Mouse (Mus musculus): ENCODE results near the gene Abtb2. TPM values are rescaled to one million over a fixed set of nuclear protein-coding genes. Genes with fewer than 3 reads are reported as not detected.

The Abtb2 gene
- polyA plus RNA-seq, 1 experiment = 4.2 TPM

GRCm38 (mm10) chr2:103627101-103627500 is 61.0 kb downstream of the Abtb2 start:
- Histone ChIP-seq H3K9ac (ENCODE audit: low read depth, poor library complexity, severe bottlenecking) (no peak overlapping the region), H3K4me3 (ENCODE audit: low read depth, low read length) (no peak overlapping the region), H3K4me1 (ENCODE audit: control insufficient read depth, insufficient read depth, low read length) (no peaks in the 10 kb centered on the region), H3K27me3 (ENCODE audit: control insufficient read depth, insufficient read depth, low read length, poor library complexity, severe bottlenecking) (no peaks in the 10 kb centered on the region), H3K36me3 (ENCODE audit: control insufficient read depth, insufficient read depth, low read length, poor library complexity, severe bottlenecking) (no peaks in the 10 kb centered on the region), H3K9me3 (replicated peaks; ENCODE audit: control insufficient read depth, insufficient read depth, low read length, poor library complexity, severe bottlenecking) (no peaks in the 10 kb centered on the region), H3K27ac (ENCODE audit: insufficient read depth, low read length) (no peak overlapping the region)
- TF ChIP-seq EP300 (IDR thresholded peaks at IDR 0.05; ENCODE audit: insufficient read depth, low read depth, low read length) = no peak
- TF ChIP-seq POLR2A (IDR thresholded peaks at IDR 0.05; ENCODE audit: insufficient read depth, low read length) = no peak
- no peak for TF ChIP-seq CTCF (IDR thresholded peaks at IDR 0.05; ENCODE audit: low read depth, low read length)

DNA sequence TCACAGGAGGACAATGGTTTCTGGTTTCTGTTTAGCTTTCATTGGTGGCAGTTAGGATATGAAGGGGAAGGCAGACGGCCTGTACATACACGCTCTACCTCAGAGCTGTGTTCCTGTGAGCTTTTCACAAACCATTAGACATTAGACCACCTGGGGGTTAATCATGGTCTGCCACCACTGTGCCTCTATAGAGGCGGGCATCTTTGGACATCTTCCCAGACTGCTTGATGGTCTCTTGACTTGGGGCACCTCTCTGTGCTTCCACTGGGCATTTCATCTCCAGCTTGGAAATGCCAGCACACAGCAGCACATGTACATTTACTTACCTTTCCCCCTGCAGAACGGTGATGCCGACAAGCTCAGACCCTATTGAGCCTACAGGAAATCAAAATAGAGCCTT is 63.8 kb downstream of the Abtb2 start:
- TF ChIP-seq CTCF (IDR thresholded peaks at IDR 0.05; ENCODE audit: low read depth, low read length) (no peak), POLR2A (IDR thresholded peaks at IDR 0.05; ENCODE audit: insufficient read depth, low read length) (no peak), EP300 (IDR thresholded peaks at IDR 0.05; ENCODE audit: insufficient read depth, low read depth, low read length) (no peak)
- no peak overlapping the region for H3K27ac ChIP-seq (ENCODE audit: insufficient read depth, low read length)
- no peaks in the 10 kb centered on the region for H3K4me1 ChIP-seq (ENCODE audit: control insufficient read depth, insufficient read depth, low read length)
- no peaks in the 10 kb centered on the region for H3K9me3 ChIP-seq (replicated peaks; ENCODE audit: control insufficient read depth, insufficient read depth, low read length, poor library complexity, severe bottlenecking)
- no peaks in the 10 kb centered on the region for H3K27me3 ChIP-seq (ENCODE audit: control insufficient read depth, insufficient read depth, low read length, poor library complexity, severe bottlenecking)
- no peak overlapping the region for H3K4me3 ChIP-seq (ENCODE audit: low read depth, low read length)
- no peaks in the 10 kb centered on the region for H3K36me3 ChIP-seq (ENCODE audit: control insufficient read depth, insufficient read depth, low read length, poor library complexity, severe bottlenecking)
- no peak overlapping the region for H3K9ac ChIP-seq (ENCODE audit: low read depth, poor library complexity, severe bottlenecking)

DNA sequence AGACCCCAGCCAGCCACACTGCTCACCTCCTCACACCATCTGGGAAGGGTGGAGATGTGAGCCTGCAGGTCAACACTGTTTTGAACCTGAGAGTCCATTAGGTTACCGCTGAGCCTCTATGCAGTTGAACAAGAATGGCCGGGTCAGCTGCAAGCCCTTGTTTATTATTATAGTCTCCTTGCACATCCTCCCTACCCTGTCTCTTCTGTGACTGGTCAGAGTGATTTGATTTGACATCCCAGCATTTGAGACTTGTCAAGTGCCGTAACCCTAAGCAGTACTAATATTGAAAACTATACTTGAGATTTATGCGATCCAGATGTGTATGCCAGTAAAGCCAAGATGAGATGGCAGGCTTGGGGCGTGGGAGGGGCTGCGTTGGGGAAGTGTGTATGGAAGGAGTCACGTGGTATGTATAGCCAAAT is 65.2 kb downstream of the Abtb2 start:
- Histone ChIP-seq H3K4me3 (ENCODE audit: low read depth, low read length) (no peak overlapping the region), H3K27ac (ENCODE audit: insufficient read depth, low read length) (no peak overlapping the region), H3K4me1 (ENCODE audit: control insufficient read depth, insufficient read depth, low read length) (no peaks in the 10 kb centered on the region), H3K27me3 (ENCODE audit: control insufficient read depth, insufficient read depth, low read length, poor library complexity, severe bottlenecking) (no peaks in the 10 kb centered on the region), H3K9ac (ENCODE audit: low read depth, poor library complexity, severe bottlenecking) (no peak overlapping the region), H3K9me3 (replicated peaks; ENCODE audit: control insufficient read depth, insufficient read depth, low read length, poor library complexity, severe bottlenecking) (no peaks in the 10 kb centered on the region), H3K36me3 (ENCODE audit: control insufficient read depth, insufficient read depth, low read length, poor library complexity, severe bottlenecking) (no peaks in the 10 kb centered on the region)
- TF ChIP-seq CTCF (IDR thresholded peaks at IDR 0.05; ENCODE audit: low read depth, low read length) = no peak
- TF ChIP-seq EP300 (IDR thresholded peaks at IDR 0.05; ENCODE audit: insufficient read depth, low read depth, low read length) = no peak
- no peak for TF ChIP-seq POLR2A (IDR thresholded peaks at IDR 0.05; ENCODE audit: insufficient read depth, low read length)

DNA sequence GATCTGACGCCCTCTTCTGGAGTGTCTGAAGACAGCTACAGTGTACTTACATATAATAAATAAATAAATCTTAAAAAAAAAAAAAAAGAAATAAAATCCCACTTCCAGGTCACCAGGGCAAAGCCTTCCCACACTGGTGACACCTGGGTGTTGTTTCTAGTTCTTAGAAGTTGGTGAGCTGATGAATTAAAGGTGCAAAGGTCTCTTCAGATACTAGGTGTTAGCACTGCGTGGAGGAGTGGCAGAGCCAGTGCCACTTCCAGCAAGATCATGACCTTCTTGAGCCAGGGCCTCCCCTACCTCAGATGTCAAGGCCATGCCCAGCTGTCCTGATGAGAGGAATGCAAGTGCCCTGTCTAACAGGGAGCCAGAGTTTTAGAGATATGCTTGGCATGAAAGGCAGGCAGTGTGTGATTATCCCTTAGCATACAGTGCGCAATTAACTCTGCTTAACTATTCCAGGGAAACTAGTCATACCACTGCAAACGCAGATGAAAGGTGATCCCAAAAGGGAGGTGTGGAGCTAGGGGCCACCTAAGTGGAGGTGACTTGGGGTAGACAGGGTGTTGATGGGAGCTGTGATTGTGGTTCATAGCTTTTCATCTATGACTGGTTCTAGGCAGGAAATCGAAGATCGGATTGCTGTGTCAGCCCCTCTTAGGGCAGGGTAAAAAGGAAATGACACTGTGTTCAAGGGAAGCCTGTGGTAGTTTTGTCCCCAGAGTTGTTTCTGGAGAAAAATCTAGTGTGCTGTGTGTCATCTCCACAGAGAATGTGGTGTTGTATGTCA is 66.2 kb downstream of the Abtb2 start:
- TF ChIP-seq EP300 (IDR thresholded peaks at IDR 0.05; ENCODE audit: insufficient read depth, low read depth, low read length) (no peak), CTCF (IDR thresholded peaks at IDR 0.05; ENCODE audit: low read depth, low read length) (no peak), POLR2A (IDR thresholded peaks at IDR 0.05; ENCODE audit: insufficient read depth, low read length) (no peak)
- Histone ChIP-seq H3K27ac (ENCODE audit: insufficient read depth, low read length) (no peak overlapping the region), H3K36me3 (ENCODE audit: control insufficient read depth, insufficient read depth, low read length, poor library complexity, severe bottlenecking) (no peaks in the 10 kb centered on the region), H3K9me3 (replicated peaks; ENCODE audit: control insufficient read depth, insufficient read depth, low read length, poor library complexity, severe bottlenecking) (no peaks in the 10 kb centered on the region), H3K9ac (ENCODE audit: low read depth, poor library complexity, severe bottlenecking) (no peak overlapping the region), H3K27me3 (ENCODE audit: control insufficient read depth, insufficient read depth, low read length, poor library complexity, severe bottlenecking) (no peaks in the 10 kb centered on the region), H3K4me3 (ENCODE audit: low read depth, low read length) (no peak overlapping the region), H3K4me1 (ENCODE audit: control insufficient read depth, insufficient read depth, low read length) (no peaks in the 10 kb centered on the region)

DNA sequence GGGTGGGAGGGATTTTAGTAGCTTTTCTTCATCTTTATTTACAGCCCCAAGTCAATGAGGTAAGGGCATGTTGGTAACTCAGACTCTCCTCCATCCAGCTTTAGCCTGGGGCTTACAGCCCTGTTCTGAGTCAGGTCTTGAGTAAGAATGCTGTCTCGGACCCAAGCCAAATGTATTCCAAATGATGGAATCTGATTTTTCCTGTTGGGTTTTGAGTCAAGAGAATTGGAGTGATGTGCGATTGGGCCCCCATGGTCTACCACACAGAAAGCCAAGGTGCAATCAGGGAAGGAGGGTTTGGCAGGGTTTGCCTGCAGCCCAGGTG is 66.8 kb downstream of the Abtb2 start:
- TF ChIP-seq POLR2A (IDR thresholded peaks at IDR 0.05; ENCODE audit: insufficient read depth, low read length) (no peak), CTCF (IDR thresholded peaks at IDR 0.05; ENCODE audit: low read depth, low read length) (no peak), EP300 (IDR thresholded peaks at IDR 0.05; ENCODE audit: insufficient read depth, low read depth, low read length) (no peak)
- H3K9ac ChIP-seq (ENCODE audit: low read depth, poor library complexity, severe bottlenecking) = no peak overlapping the region
- no peaks in the 10 kb centered on the region for H3K27me3 ChIP-seq (ENCODE audit: control insufficient read depth, insufficient read depth, low read length, poor library complexity, severe bottlenecking)
- H3K9me3 ChIP-seq (replicated peaks; ENCODE audit: control insufficient read depth, insufficient read depth, low read length, poor library complexity, severe bottlenecking) = no peaks in the 10 kb centered on the region
- no peak overlapping the region for H3K4me3 ChIP-seq (ENCODE audit: low read depth, low read length)
- H3K36me3 ChIP-seq (ENCODE audit: control insufficient read depth, insufficient read depth, low read length, poor library complexity, severe bottlenecking) = no peaks in the 10 kb centered on the region
- H3K27ac ChIP-seq (ENCODE audit: insufficient read depth, low read length) = no peak overlapping the region
- no peaks in the 10 kb centered on the region for H3K4me1 ChIP-seq (ENCODE audit: control insufficient read depth, insufficient read depth, low read length)

GRCm38 (mm10) chr2:103635731-103636487 is 69.8 kb downstream of the Abtb2 start:
- no peaks in the 10 kb centered on the region for H3K4me1 ChIP-seq (ENCODE audit: control insufficient read depth, insufficient read depth, low read length)
- H3K27me3 ChIP-seq (ENCODE audit: control insufficient read depth, insufficient read depth, low read length, poor library complexity, severe bottlenecking) = no peaks in the 10 kb centered on the region
- H3K4me3 ChIP-seq (ENCODE audit: low read depth, low read length) = no peak overlapping the region
- no peak overlapping the region for H3K27ac ChIP-seq (ENCODE audit: insufficient read depth, low read length)
- H3K9me3 ChIP-seq (replicated peaks; ENCODE audit: control insufficient read depth, insufficient read depth, low read length, poor library complexity, severe bottlenecking) = no peaks in the 10 kb centered on the region
- no peak for TF ChIP-seq EP300 (IDR thresholded peaks at IDR 0.05; ENCODE audit: insufficient read depth, low read depth, low read length)
- TF ChIP-seq POLR2A (IDR thresholded peaks at IDR 0.05; ENCODE audit: insufficient read depth, low read length) = no peak
- TF ChIP-seq CTCF (IDR thresholded peaks at IDR 0.05; ENCODE audit: low read depth, low read length) = no peak
- no peaks in the 10 kb centered on the region for H3K36me3 ChIP-seq (ENCODE audit: control insufficient read depth, insufficient read depth, low read length, poor library complexity, severe bottlenecking)
- H3K9ac ChIP-seq (ENCODE audit: low read depth, poor library complexity, severe bottlenecking) = no peak overlapping the region
